Mouse (Mus musculus) spleen, adult 2 months (tissue): ENCODE results near the gene Muc4.

Source experiments
- CTCF ChIP-seq: fragments of 200-500 bp; IDR thresholded peaks from 2 replicates; pipeline ENCODE4 v1.5.1; 2011; ENCODE audit warnings: mild to moderate bottlenecking, inconsistent platforms; ENCODE audit not compliant: insufficient read depth, insufficient read length, insufficient replicate concordance; ENCODE audit errors: extremely low read depth
- POLR2A ChIP-seq: fragments of 200-500 bp; IDR thresholded peaks from 2 replicates; pipeline ENCODE4 v1.6.1; 2011; ENCODE audit warnings: low read depth, low read length, inconsistent platforms

- TF ChIP-seq CTCF (no peak), POLR2A (no peak)
Observed at GRCm38 (mm10) chr16:32805151-32805550, 69.5 kb downstream of the Muc4 start.
